Mouse (Mus musculus): ENCODE data around the gene Cmss1.

The Cmss1 gene

DNA sequence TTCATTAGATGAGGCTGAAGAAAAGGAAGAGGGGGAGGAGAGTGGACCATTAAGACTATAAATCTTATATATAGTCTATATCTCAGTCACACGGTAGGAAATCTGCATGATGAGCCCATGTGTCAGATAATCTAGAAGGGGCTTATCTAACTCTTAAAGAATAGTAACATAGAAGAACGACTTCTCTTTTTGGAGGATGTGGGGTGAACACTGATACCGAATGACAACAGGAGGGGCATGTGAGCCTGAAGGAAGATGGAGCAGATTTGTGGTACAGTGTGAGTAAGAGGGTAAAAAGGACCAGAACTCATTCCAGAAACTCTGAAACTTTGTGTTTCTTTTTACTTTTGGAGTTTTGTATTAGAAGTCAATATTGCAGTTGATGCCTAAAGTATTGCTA lies 97.6 kb downstream of the Cmss1 start:
- no peak for DNase-seq

GRCm38 (mm10) chr16:57508351-57508750 lies 98.3 kb downstream of the Cmss1 start:
- DNase-seq: no peak

GRCm38 (mm10) chr16:57506133-57506532 lies 100.5 kb downstream of the Cmss1 start:
- DNase-seq: no peak

- no peak for DNase-seq
Measured at GRCm38 (mm10) chr16:57504728-57505127, 101.9 kb downstream of the Cmss1 start.

DNA sequence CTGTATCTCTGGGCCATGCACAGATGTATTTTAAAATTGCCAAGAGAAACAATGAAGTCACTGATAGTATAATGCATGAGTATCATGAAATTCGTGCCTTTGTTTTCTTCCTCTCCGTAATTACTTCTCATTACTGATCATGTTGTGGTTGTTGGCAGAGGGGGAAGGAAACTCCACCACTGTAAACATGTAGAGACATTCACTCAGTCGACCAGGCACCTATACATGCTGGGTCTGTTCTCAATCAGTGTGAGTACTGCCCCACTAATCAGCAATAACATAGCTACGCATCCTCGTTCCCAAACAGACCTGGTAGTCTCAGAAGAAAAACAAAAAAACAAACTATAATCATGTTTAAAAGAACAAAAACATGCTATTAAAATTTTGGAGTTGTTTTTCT lies 103.9 kb downstream of the Cmss1 start:
- DNase-seq: no peak

DNA sequence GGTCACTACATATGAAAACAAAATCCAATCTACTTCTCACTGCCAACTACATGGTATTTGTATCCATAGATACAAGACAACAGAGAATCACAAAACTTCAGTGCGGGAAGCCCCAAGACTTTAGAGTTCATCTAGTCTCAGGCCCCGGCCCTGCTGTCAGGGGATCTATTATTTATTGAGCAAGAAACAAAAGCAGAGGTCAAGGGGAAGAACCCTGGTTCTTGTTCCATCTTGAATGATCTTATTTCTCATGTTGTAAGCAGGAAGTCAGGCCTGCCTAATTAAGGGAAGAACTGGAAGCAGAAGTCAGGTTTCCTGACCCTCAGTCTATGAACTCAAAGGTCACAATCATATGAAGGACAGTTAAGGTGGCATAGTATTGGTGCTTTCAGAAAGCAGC lies 104.4 kb downstream of the Cmss1 start:
- DNase-seq: no peak

GRCm38 (mm10) chr16:57500851-57501250 lies 105.8 kb downstream of the Cmss1 start:
- no peak for DNase-seq

- DNase-seq: no peak
Measured at GRCm38 (mm10) chr16:57496437-57497173, 110.1 kb downstream of the Cmss1 start.

- no peak for DNase-seq
Measured at GRCm38 (mm10) chr16:57495476-57496203, 111.0 kb downstream of the Cmss1 start.

GRCm38 (mm10) chr16:57491853-57492252 lies 114.8 kb downstream of the Cmss1 start:
- DNase-seq: no peak

DNA sequence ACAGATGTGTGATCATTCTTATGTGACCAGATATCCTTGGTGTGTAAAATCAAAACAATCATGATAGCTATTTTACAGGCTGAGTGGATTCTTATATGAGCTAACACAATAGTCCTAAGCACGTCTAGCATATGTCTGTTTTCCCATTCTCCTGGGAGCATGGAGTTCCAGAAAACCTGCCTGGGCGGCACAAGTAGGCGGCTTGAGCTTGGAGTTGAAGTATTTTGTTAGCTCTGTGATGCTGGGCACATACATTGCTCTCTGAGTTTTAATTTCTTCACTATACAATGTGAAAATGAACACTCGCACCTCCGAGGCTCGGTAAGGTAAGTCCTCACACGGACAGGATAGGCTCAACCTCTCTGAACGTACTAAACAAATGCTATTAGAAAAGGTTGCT lies 116.0 kb downstream of the Cmss1 start:
- DNase-seq: no peak

DNA sequence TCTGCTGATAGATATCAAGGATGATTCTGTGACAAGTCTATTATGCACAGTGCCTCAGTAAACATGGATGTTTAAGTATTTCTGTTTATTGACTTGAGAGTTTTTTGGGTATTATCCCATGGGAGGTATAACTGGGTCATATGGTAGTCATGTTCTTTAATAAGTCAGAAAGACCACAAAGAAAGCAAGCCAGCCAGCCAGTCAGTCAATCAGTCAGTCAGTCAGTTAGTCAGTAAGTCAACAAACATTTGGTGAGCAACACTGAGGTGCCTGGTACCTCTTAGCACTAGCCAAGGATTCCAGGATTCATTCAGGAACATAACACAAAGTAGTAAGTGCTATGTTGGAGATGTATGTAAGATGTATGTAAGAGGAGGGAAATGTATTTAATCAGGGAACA lies 118.0 kb downstream of the Cmss1 start:
- DNase-seq: no peak

GRCm38 (mm10) chr16:57486266-57486665 lies 120.4 kb downstream of the Cmss1 start:
- DNase-seq: no peak

GRCm38 (mm10) chr16:57485265-57485664 lies 121.4 kb downstream of the Cmss1 start:
- DNase-seq: no peak

- DNase-seq: no peak
Measured at GRCm38 (mm10) chr16:57484043-57484795, 122.4 kb downstream of the Cmss1 start.

GRCm38 (mm10) chr16:57483503-57483902 lies 123.2 kb downstream of the Cmss1 start:
- no peak for DNase-seq

- no peak for DNase-seq
Measured at GRCm38 (mm10) chr16:57482911-57483310, 123.8 kb downstream of the Cmss1 start.

DNA sequence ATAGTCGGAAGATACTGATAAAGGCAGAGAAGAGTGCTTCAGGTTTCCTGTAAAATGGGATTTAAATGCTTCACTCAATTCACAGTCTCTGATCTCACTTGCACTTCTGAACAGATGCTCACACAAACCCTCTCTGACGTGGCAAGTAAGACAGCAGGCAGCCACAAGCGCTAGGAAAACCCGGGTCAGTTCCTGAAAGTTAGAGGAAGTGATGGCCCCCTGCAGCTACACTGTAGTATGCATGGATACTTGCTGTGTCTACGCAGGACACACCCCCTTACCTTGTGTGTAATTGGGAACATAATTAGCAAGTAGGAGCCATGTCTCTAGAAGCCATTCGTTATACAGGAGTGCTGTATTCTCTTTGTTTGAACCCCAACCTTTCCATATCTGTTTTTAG lies 124.4 kb downstream of the Cmss1 start:
- DNase-seq: no peak

GRCm38 (mm10) chr16:57479776-57480175 lies 126.9 kb downstream of the Cmss1 start:
- no peak for DNase-seq

DNA sequence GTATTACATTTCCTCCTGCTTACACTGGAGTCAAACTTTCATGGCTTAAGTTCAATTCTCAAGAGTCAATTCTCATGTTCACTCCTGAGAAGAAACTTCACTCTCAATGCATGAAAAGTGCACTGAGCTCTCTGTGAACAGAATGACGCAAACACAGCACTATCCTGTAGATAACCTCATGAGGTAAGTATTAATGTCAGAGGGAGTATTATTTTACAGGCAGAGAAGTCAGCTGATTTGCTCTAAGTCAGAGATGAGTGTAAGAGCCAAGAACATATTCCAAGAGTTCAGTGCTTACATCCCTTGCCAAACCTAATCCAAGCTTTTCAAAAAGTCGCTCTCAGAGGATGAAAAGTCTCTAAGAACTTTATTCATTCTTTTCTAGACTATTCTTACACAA lies 128.2 kb downstream of the Cmss1 start:
- no peak for DNase-seq

GRCm38 (mm10) chr16:57473415-57474085 lies 133.1 kb downstream of the Cmss1 start:
- no peak for DNase-seq

- DNase-seq: no peak
Measured at GRCm38 (mm10) chr16:57471071-57471470, 135.6 kb downstream of the Cmss1 start.

DNA sequence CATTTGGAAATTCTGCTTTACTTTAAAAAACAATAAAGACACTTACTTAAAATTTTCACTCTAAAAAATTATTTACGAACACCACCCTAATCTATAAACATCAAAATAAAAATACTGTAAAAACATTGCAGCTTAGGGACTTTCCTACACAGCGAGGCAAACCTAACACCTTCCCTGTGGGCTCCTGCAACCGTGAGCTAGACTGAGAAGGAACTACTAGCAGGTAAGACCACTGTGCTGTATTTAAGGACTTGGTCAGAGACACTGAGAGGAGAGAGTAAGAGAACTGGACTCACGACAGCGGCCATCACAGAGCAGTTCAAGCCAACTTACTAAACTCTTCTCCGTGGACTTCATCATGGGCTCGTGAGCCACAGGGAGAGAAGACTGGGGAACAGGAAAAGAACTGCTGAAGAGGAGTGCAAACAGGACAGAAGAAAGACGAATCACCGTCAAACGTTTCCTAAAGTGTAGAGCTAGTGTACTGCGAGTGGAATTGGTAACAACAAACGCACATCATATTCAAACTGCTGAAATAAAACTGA lies 136.3 kb downstream of the Cmss1 start:
- DNase-seq: no peak

Measured in cerebellum, adult 11 months (tissue).